Mouse (Mus musculus): Measurements from ENCODE around the gene Rap1gap2. TPM values are rescaled to one million over a fixed set of nuclear protein-coding genes. Genes with fewer than 3 reads are reported as not detected.

The Rap1gap2 gene
- polyA plus RNA-seq, 1 experiment from 2014 or later = 7.9 TPM

DNA sequence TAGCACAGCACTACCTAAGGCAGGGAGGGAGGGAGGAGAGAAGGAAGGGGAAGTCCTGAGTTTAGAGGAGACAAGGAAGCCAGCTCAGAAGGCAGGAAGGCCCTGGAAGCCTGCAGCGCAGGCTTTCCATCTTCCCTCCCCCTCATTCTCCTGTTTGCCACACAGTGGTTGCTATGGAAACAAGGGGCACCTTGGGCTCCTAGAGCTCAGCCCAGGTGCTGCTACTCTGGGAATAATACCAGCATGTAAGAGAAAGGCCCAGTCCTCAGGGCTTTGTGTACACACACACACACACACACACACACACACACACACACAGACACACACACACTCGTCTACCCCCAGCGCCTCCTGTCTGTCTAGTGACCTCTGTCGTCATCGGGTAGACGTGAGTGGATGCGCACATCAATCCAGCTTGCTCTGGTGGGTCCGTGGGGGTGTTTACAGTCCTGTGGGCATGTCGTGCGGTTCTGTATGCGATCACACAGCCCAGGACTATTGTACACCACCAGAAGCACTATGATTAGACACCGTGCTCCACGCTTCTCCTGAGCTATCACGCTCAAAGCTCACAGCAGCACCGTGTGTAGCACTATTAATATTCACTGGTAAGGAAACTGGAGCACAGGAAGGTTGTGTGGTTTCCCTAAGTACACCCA lies 55.9 kb downstream of the Rap1gap2 start:
- Histone ChIP-seq H3K4me3 (ENCODE audit: low read depth, low read length) (no peak overlapping the region), H3K36me3 (ENCODE audit: control insufficient read depth, insufficient read depth) (no peaks in the 10 kb centered on the region), H3K27me3 (replicated peaks; ENCODE audit: control insufficient read depth, insufficient read depth, low read length) (no peaks in the 10 kb centered on the region), H3K9me3 (ENCODE audit: control insufficient read depth) (no peaks in the 10 kb centered on the region), H3K4me1 (replicated peaks; ENCODE audit: control insufficient read depth, insufficient read depth, low read length) (no peaks in the 10 kb centered on the region), H3K27ac (ENCODE audit: low read depth, low read length) (no peak overlapping the region), H3K9ac (ENCODE audit: low read depth, low read length) (no peak overlapping the region), H3K4me2 (replicated peaks; ENCODE audit: low read depth) (no peak overlapping the region)
- WGBS = 51% methylated on average over 15 of the region's 15 CpGs
- TF ChIP-seq CTCF (IDR thresholded peaks at IDR 0.05; ENCODE audit: low read depth) = no peak
- ATAC-seq = peak; percentile 51

DNA sequence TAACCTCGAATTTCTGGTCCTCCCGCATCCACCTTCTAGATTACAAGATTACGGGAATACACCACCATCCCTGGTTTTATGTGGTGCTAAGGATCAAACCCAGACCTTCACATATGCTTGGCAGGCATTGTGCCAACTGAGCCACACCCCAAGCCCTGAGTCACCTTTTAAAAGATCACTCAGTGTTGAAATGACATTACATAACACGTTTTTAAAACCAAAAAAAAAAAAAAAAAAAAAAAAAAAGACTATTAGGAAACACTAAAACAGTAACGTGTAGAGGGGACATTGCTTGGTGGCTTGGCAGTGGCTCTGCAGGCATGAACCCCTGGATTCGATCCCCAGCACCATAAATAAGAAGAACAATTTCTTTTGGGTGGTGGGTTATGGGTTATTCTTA lies 59.1 kb downstream of the Rap1gap2 start:
- Histone ChIP-seq H3K4me1 (replicated peaks; ENCODE audit: control insufficient read depth, insufficient read depth, low read length) (0 out of 2 replicates have a peak, but pooled peaks cover 3% of the 10 kb centered on the region), H3K27ac (ENCODE audit: low read depth, low read length) (no peak overlapping the region), H3K4me2 (replicated peaks; ENCODE audit: low read depth) (no peak overlapping the region), H3K27me3 (replicated peaks; ENCODE audit: control insufficient read depth, insufficient read depth, low read length) (no peaks in the 10 kb centered on the region), H3K36me3 (ENCODE audit: control insufficient read depth, insufficient read depth) (no peaks in the 10 kb centered on the region), H3K9me3 (ENCODE audit: control insufficient read depth) (no peaks in the 10 kb centered on the region), H3K9ac (ENCODE audit: low read depth, low read length) (no peak overlapping the region), H3K4me3 (ENCODE audit: low read depth, low read length) (no peak overlapping the region)
- ATAC-seq = no peak
- TF ChIP-seq CTCF (IDR thresholded peaks at IDR 0.05; ENCODE audit: low read depth) = no peak
- 63% methylated on average over 6 of the region's 6 CpGs for WGBS

DNA sequence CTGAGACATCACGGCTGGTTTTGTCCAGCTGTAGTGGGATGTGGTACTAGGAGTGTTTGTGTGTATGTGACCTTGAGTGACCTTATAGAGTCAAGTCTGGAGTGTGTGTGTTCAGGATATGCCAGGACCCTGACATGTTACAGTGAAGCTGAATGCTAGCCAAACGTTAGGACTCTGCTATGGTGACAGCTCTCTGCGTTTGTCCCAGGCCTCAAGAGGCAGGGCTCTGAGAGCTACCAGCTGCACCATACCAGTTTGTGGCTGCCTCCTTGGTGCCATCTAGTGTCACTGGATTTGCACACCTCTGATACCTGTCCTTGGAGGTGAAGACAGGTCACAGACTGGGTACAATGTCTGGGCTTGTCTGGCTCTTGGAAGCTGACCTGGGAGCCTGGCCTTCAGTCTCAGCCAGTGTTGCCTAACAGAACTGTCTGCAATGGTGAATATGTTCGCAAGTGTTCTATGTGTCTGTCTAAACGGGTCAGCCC lies 60.1 kb downstream of the Rap1gap2 start:
- H3K27me3 ChIP-seq (replicated peaks; ENCODE audit: control insufficient read depth, insufficient read depth, low read length) = no peaks in the 10 kb centered on the region
- TF ChIP-seq CTCF (IDR thresholded peaks at IDR 0.05; ENCODE audit: low read depth) = peak; percentile 55
- H3K27ac ChIP-seq (ENCODE audit: low read depth, low read length) = no peak overlapping the region
- H3K36me3 ChIP-seq (ENCODE audit: control insufficient read depth, insufficient read depth) = no peaks in the 10 kb centered on the region
- H3K9ac ChIP-seq (ENCODE audit: low read depth, low read length) = no peak overlapping the region
- no peak for ATAC-seq
- no peak overlapping the region for H3K4me2 ChIP-seq (replicated peaks; ENCODE audit: low read depth)
- H3K4me1 ChIP-seq (replicated peaks; ENCODE audit: control insufficient read depth, insufficient read depth, low read length) = 0 out of 2 replicates have a peak, but pooled peaks cover 3% of the 10 kb centered on the region
- no peak overlapping the region for H3K4me3 ChIP-seq (ENCODE audit: low read depth, low read length)
- 41% methylated on average over 5 of the region's 5 CpGs for WGBS
- no peaks in the 10 kb centered on the region for H3K9me3 ChIP-seq (ENCODE audit: control insufficient read depth)

DNA sequence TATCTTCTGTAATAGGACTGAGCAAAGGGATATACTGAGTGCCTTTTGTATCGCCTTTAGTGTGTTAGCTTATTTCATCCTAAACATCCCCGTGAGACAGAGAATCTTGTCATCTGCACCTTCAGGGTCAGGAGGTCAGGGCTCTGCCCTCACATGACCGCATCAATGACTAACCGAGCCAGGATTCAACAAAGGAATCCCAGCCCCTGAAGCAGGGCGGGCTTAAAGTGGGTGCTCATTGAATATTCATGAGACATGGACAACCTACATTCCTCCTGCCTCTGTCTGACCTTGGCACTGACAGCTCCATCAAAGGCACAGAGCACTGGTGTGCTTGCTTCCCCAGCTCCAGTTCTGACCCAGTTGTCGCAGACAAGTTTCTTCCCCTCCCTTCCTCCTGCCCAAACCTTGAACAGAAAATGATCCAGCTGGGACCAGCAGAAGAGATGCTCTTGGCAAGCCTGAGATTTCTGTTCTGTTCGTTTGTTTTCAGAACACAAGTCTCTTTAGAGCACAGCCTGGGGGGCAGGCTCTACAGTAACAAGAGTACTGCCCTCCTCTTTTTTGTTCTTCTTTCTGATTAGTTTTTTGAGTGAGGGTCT lies 61.8 kb downstream of the Rap1gap2 start:
- TF ChIP-seq CTCF (IDR thresholded peaks at IDR 0.05; ENCODE audit: low read depth) = no peak
- H3K4me3 ChIP-seq (ENCODE audit: low read depth, low read length) = no peak overlapping the region
- H3K4me2 ChIP-seq (replicated peaks; ENCODE audit: low read depth) = no peak overlapping the region
- H3K27ac ChIP-seq (ENCODE audit: low read depth, low read length) = no peak overlapping the region
- H3K9ac ChIP-seq (ENCODE audit: low read depth, low read length) = no peak overlapping the region
- no peaks in the 10 kb centered on the region for H3K36me3 ChIP-seq (ENCODE audit: control insufficient read depth, insufficient read depth)
- H3K9me3 ChIP-seq (ENCODE audit: control insufficient read depth) = no peaks in the 10 kb centered on the region
- no peak for ATAC-seq
- 0 out of 2 replicates have a peak, but pooled peaks cover 3% of the 10 kb centered on the region for H3K4me1 ChIP-seq (replicated peaks; ENCODE audit: control insufficient read depth, insufficient read depth, low read length)
- WGBS = 31% methylated on average over 7 of the region's 7 CpGs
- no peaks in the 10 kb centered on the region for H3K27me3 ChIP-seq (replicated peaks; ENCODE audit: control insufficient read depth, insufficient read depth, low read length)

DNA sequence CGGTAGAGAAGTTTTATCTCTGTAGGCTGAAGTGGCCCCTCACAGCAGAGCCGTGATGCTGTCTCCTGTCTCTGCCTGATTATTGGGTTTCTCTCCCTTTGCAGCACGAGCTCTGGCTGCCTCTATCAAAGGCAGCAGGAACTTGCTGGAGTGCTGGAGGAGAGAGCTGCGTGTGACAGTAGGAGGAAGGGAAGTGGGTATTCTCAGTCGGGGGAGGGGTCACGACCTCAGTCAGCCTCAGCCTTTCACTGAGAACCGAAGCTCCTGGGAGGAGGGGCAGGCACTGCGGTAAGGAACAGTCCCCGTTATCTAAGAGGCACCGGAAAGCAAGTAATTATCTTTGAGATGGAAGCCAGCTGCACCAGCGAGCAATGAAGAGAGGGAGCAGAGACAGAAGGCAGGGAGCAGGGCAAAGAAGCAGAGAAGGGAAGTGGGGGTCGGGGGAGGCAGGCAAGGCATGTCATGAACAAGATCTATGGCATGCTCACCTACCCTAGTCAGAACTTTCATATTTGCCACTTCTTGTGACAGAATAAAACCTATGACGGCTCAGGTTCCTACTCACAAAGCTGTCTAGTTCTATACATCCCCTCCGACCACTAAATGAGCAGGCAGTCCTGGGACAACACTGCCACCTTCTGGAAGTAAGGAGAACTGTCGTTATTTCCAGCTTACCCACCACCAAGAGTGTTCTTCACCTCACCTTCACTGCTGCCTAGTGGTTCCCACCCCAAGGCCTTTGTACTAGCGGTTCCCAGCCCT lies 63.6 kb downstream of the Rap1gap2 start:
- ATAC-seq = 0 out of 2 replicates have a peak, but pooled peaks have one; percentile 22
- Histone ChIP-seq H3K9ac (ENCODE audit: low read depth, low read length) (no peak overlapping the region), H3K27me3 (replicated peaks; ENCODE audit: control insufficient read depth, insufficient read depth, low read length) (no peaks in the 10 kb centered on the region), H3K9me3 (ENCODE audit: control insufficient read depth) (no peaks in the 10 kb centered on the region), H3K4me1 (replicated peaks; ENCODE audit: control insufficient read depth, insufficient read depth, low read length) (0 out of 2 replicates have a peak, but pooled peaks cover 3% of the 10 kb centered on the region), H3K36me3 (ENCODE audit: control insufficient read depth, insufficient read depth) (no peaks in the 10 kb centered on the region), H3K4me2 (replicated peaks; ENCODE audit: low read depth) (peak overlapping the region; percentile 67), H3K4me3 (ENCODE audit: low read depth, low read length) (peak overlapping the region; percentile 25), H3K27ac (ENCODE audit: low read depth, low read length) (no peak overlapping the region)
- 4% methylated on average over 16 of the region's 16 CpGs for WGBS
- peak; percentile 96 for TF ChIP-seq CTCF (IDR thresholded peaks at IDR 0.05; ENCODE audit: low read depth)

DNA sequence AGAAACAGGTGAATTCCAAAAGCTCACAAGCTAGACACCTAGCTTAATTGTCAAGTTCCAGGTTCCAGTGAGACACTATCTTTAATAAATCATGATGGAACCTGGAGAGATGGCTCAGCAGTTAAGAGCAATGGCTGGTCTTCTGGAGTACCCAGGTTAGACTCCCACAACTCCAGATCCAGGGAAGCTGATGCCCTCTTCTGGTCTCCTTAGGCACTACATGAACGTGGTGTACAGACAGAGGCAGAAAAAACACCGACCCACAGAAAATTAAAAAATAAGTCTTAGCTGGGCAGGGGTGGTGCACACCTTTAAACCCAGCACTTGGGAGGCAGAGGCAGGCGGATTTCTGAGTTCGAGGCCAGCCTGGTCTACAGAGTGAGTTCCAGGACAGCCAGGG lies 64.5 kb downstream of the Rap1gap2 start:
- H3K4me1 ChIP-seq (replicated peaks; ENCODE audit: control insufficient read depth, insufficient read depth, low read length) = 0 out of 2 replicates have a peak, but pooled peaks cover 3% of the 10 kb centered on the region
- no peak overlapping the region for H3K4me2 ChIP-seq (replicated peaks; ENCODE audit: low read depth)
- H3K27me3 ChIP-seq (replicated peaks; ENCODE audit: control insufficient read depth, insufficient read depth, low read length) = no peaks in the 10 kb centered on the region
- no peak overlapping the region for H3K9ac ChIP-seq (ENCODE audit: low read depth, low read length)
- H3K27ac ChIP-seq (ENCODE audit: low read depth, low read length) = no peak overlapping the region
- WGBS = 40% methylated on average over 4 of the region's 4 CpGs
- no peak for ATAC-seq
- H3K4me3 ChIP-seq (ENCODE audit: low read depth, low read length) = no peak overlapping the region
- no peaks in the 10 kb centered on the region for H3K36me3 ChIP-seq (ENCODE audit: control insufficient read depth, insufficient read depth)
- TF ChIP-seq CTCF (IDR thresholded peaks at IDR 0.05; ENCODE audit: low read depth) = peak; percentile 74
- no peaks in the 10 kb centered on the region for H3K9me3 ChIP-seq (ENCODE audit: control insufficient read depth)

Data from intestine, postnatal 0 days (tissue).